Mouse (Mus musculus): Measurements from ENCODE around the gene Gm340. TPM values are rescaled to one million over a fixed set of nuclear protein-coding genes. Genes with fewer than 3 reads are reported as not detected.

Gene Gm340
- total RNA-seq, 2 experiments from 2014 or later = 15.4 to 16.3 TPM

DNA sequence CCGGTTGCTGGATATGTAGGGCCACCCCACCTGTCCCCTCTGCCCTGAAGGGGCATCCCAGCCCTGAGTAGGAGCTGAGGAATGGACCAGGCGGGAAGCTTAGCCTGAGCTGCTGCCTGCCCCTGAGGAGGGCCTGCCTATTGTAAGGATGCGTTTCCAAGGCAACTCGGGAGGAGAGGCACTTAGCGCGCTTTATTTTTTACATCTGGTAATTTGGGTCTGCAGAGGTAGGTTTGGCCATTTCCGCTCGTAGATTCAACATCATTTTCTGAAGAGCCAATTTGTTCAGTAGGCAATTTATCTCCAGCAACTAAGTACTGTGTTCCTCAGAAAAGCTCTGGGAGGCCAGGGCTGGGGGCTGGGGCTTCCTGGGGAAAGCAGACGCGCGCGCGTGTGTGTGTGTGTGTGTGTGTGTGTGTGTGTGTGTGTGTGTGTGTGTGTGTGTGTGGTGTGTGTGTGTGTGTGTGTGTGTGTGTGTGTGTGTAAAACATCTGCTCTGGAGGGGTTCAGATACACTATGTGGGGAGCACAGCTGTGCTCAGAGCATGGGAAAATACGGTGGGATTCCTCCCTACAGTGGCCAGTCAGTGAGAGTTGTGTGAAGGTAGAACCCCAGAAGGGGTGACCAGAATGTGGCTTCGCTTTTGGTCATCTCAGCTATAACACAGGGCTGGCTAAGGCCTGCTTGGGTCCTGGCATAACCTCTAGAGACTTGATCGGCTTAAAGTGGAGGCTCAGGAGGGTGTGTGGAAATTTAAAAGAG, 31.3 kb downstream of the Gm340 start:
- DNase-seq = no peak

DNA sequence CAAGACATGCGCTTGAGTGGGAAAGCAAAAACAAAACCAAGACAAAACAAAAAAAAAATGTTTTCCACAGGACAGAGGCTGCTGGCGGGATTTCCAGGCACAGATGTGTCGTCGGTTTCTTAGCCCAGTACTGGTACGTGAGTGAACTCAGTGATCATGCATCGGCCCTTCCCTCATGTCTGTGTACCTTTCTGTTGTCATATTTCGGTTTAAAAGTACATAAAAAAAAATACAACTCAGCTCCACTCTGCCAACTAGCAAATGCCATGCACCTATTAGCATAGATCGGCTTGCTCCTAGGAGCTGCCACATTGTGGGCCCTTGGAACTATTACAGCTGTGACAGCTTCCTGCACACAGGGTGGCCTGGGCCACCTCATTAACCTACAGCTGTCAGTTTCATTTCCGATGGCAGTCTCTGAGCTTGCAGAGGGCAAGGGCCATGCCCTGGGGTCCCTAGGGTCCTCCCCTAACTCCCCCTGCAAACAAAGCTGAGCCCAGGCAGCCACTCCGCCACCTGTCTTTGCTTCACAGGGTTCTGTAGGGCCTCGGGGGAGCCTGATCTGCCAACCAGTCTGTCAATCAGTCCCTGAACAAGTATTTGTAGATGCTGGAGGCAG, 33.5 kb downstream of the Gm340 start:
- DNase-seq = no peak

DNA sequence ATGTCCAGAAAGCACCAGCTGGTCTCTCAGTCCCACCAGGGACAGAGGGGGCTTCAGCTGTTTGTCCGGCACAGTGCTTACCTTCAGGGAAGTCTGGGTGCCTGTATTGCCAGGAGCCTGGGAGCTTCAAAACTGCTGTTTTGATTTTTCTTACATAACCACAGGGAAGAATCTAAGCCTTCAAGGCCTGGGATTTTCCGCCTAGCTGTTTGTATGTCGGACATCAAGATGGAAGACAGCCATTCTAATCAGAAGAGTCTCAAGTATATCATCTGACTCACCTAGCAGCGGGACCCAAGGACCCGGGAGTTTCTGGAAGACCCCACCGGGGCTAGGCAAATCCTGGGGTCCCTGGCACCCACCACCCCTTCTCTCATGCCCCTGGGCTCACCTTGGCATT, 34.1 kb downstream of the Gm340 start:
- DNase-seq = no peak

DNA sequence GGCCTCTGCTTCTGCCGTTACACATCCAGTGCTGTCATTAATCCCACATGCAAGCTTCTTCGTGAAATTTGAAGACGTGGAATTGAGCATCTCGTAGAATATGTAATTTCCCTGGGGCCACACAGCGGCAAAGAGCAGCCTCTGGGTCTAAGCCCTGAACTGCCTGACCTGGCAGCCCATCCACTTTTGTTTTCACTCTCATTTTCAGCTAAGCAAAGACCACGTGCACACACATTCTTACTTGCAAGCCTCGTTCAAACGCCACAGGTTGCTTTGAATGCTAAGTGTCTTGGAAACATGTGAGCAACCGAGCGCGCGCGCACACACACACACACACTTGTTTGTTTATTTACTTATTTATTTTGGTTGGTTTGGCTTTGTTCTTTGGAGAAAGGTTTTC, 34.9 kb downstream of the Gm340 start:
- DNase-seq = no peak

DNA sequence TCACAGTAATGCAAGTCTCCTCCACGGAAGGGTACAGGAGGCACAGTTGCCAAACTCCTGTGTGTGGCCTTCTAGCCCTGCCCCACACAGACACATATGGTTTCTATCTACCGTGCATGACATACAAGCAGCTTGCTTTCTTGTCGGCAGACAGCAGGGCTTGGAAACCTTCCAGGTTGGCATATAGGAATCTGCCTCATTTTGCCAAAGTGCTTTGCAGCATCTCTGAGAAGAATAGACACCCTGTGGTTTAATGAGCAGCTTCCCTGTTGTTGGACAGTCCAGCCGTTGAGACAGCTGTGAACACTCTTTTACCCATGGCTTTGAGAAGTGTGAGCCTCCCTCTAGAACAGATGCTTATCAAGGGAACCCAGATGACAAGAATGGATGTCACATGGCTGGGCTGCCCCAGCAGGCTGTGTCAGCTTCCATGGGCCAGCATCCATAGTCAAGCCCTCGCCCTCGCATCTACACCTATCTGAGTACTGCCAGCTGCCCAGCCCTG, 36.0 kb downstream of the Gm340 start:
- no peak for DNase-seq

DNA sequence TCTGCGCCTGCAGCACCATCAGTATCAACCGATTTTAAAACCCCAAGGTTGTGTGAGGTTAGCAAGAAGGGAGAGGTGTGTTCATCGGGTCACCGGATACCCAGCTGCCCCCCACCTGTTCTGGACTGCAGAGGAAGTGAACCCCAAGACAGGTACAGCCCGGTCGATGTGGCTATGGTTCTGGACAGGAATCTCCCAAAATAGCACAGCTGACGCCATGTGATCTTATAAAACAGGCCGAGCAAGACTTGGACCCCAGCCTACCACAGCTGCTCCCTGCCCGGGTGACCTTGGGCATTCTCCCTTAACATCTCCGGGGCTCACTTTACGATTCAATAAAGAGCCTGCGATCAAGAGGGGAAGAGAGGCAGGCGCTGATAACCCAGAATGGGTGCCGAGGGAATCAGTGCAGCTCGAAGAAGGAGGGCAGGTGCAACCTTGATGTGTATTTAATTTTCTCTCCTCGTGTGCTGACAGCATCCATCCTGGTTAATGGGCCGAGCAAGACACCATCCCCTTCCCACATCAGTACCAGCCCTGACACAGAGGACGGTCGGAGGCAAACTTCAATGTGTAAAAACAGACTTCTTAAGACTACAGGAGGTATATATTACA, 36.7 kb downstream of the Gm340 start:
- DNase-seq = peak; percentile 62

DNA sequence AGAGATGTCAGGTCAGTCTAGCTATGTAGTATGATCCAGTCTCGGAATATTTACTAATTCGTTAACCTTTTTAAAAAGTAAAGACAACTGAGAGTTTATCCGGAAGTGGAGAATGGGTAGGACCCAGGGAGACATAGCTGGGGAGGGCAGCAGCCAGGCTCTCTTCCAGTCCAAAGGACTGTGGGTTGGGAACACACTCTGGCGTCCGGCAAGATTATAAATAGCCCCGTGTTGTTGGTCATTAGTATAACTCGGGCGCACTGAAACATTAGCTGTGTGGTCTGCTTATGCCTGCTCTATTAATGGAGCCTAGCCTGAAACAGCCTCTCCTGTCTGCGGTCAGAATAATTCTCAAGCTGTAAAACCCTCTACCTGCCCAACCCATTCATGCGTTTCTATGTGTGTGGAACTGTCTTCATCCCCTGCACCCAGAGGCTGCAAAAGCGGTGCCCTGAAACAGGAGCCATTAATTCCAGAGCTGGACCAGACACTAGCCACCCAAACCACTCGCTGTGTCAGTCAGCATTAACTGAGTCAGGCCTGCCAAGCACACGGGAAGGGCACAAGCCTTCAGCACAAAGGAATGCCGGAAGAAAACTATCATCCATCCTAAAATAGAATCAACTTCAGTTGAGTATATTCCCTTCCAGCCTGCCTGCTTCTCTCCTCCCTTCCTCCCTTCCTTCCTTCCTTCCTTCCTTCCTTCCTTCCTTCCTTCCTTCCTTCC, 38.4 kb downstream of the Gm340 start:
- DNase-seq = no peak

DNA sequence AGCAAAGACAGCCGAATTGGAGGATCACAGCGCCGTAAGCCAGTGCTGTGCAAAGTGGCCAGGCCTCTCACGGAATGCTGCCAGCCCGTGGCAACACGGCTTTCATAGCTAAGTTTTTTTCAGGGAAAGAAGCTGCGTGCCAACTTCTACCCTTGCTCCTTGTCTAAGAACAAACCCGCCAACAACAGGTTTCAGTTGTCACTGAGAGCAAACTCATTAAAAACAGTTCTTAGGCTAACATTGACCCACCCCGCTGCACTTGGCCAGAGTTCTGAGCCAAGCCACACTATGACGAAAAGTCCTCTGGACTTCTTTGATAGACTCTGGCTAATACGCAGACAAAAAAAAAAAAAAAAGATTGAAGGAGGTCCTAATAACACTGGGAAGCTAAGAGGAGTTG, 46.8 kb downstream of the Gm340 start:
- DNase-seq = no peak

DNA sequence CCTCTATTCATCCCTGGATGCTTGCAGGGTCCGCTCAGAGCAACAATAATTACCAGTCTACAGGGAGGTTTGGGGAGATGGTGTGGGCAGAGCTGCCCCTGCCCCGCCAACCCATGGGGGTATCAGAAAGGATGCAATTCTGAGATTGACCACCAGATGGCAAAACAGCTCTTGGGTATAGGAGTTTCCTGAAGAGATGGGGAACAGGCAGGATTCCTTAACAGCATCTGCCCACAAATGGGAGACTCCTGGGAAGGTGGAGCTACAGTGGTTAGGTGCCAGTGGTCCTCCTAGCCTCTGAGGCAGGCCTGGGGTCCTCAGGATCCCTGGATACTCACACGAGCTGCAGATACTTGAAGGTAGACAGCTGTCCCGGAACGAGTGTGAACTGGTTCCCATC, 47.4 kb downstream of the Gm340 start:
- peak; percentile 71 for DNase-seq

DNA sequence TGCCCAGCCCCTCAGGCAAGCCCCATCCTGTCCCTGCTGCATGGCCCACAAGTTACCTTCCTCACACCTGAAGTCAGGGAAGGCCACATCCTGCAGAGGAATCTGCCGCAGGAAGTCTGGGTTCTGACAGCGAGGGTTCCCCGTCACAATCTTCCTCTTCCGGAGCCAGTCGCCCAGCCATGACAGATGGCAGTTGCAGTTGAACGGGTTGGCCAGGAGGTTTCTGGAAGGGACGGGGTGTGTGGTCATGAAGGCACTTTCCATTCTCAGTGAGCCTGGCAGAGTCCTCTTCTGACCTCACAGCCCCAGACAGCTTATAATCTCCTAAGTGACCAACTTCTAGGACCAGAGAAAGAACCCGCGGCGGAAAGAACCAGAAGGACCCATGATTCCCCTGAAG, 51.9 kb downstream of the Gm340 start:
- no peak for DNase-seq

DNA sequence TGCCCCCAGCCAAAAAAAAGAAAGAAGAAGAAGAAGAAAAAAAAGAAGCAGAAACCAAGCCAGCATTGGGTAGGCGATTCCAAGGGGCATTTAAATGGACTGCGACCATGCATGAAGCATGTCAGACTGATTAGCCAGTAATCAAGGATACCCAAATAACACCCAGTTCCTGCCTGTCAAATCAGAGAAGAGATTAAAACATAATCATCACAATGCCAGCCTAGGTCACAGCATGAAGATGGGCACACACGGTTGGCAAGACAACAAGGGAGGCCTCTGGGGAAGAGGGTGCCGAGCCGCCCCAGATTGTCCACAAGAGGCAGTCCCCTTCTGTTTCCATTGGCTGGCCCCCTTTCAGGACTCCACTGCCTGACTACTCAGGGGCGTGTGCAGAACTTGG, 52.8 kb downstream of the Gm340 start:
- DNase-seq = no peak

Small RNAs within 50 kb of the gene (microRNA-seq; reads per million reads assigned to microRNA genes)
- gene Mir8091 = 0 to 0.20 reads per million in 2 experiments

Other genes with a start within 250 kb of the Gm340 start
- gene Pik3ap1, start 197.3 kb upstream of the Gm340 start, total RNA-seq (2021) = 1 to 10 TPM in 1 of 2 experiments, under 1 TPM in 1; 0.95 to 1.2 TPM
- gene Lcor, start 99.7 kb upstream of the Gm340 start, total RNA-seq (2021) = 10 to 100 TPM; 13.9 to 16.7 TPM
- not detected for gene Slit1, start 161.3 kb downstream of the Gm340 start, total RNA-seq (2021)
- 10 to 100 TPM in 1 of 2 experiments, 1 to 10 TPM in 1; 9.5 to 10.2 TPM for gene Arhgap19, start 219.7 kb downstream of the Gm340 start, total RNA-seq (2021)
- gene Frat1, start 247.6 kb downstream of the Gm340 start, total RNA-seq (2021) = 1 to 10 TPM; 2.1 to 2.3 TPM